Comparison of ENCODE assay signal across 7 mouse cellular contexts in genomic region chr5:118465991-118466750, GRCm38 (mm10).
DNase-seq lines count a peak whose midpoint lies in the region; ATAC-seq and TF ChIP-seq lines count a peak whose summit lies in the region.

No protein-coding gene starts in this region.

- H3K4me1 ChIP-seq in E14TG2a.4 (replicated peaks; ENCODE audit: low read depth, low read length), result peaks cover 90% of the 10 kb centered on the region
- peaks cover 11% of the 10 kb centered on the region for H3K4me1 ChIP-seq in intestine, postnatal 0 days (replicated peaks; ENCODE audit: control insufficient read depth, insufficient read depth, low read length)

- peak overlapping the region; percentile 10; the same call in 1 of the 2 replicates for H3K27ac ChIP-seq in intestine, postnatal 0 days (ENCODE audit: low read depth, low read length)

- DNase-seq in 3134 (ENCODE audit: extremely low read depth, insufficient read length, low spot score), result peak; percentile 30
- DNase-seq in fibroblast of lung, adult 2 months (ENCODE audit: low read depth), result peak; percentile 75
- peak; percentile 29 to 70 for DNase-seq in natural killer cell, adult 2 months (ENCODE audit: low spot score in 2 of 2)
- DNase-seq in layer of hippocampus, postnatal 25 days (ENCODE audit: extremely low spot score in 1 of 2, low spot score in 1 of 2), result no peak

- ATAC-seq in intestine, postnatal 0 days, result peak; percentile 48; the same call in 1 of the 2 replicates
- ATAC-seq in frontal cortex, adult (ENCODE audit: low TSS enrichment), result no peak

- 15% methylated on average over 10 of the region's 10 CpGs for WGBS in intestine, postnatal 0 days

- H3K9ac ChIP-seq in intestine, postnatal 0 days (ENCODE audit: low read depth, low read length), result no peak overlapping the region

- H3K27me3 ChIP-seq in E14TG2a.4 (ENCODE audit: insufficient read depth, low read length), result no peaks in the 10 kb centered on the region; the same call in 1 of the 2 replicates
- H3K27me3 ChIP-seq in intestine, postnatal 0 days (replicated peaks; ENCODE audit: control insufficient read depth, insufficient read depth, low read length), result peaks cover 9% of the 10 kb centered on the region; the same call in 1 of the 2 replicates

- no peaks in the 10 kb centered on the region for H3K36me3 ChIP-seq in E14TG2a.4 (ENCODE audit: insufficient read depth, low read length)
- no peaks in the 10 kb centered on the region for H3K36me3 ChIP-seq in intestine, postnatal 0 days (ENCODE audit: control insufficient read depth, insufficient read depth)

- H3K4me2 ChIP-seq in intestine, postnatal 0 days (replicated peaks; ENCODE audit: low read depth), result peak overlapping the region; percentile 61

- peak overlapping the region; percentile 74 for H3K4me3 ChIP-seq in E14TG2a.4 (replicated peaks; ENCODE audit: low read length)
- peak overlapping the region; percentile 23; the same call in 1 of the 2 replicates for H3K4me3 ChIP-seq in intestine, postnatal 0 days (ENCODE audit: low read depth, low read length)

- H3K9me3 ChIP-seq in E14TG2a.4 (ENCODE audit: low read length), result no peaks in the 10 kb centered on the region
- no peaks in the 10 kb centered on the region for H3K9me3 ChIP-seq in intestine, postnatal 0 days (ENCODE audit: control insufficient read depth)

- TF ChIP-seq CTCF in E14TG2a.4 (conservative IDR thresholded peaks at IDR 0.05; ENCODE audit: low read length), result no peak
- no peak for TF ChIP-seq CTCF in intestine, postnatal 0 days (IDR thresholded peaks at IDR 0.05; ENCODE audit: low read depth)

Comparison
In these comparisons a context has a peak if more than half of its experiments do, and no peak if none do; other contexts are left out.
1. DNase-seq: peak in 3134 (single experiment), fibroblast of lung, adult 2 months (single experiment) and natural killer cell, adult 2 months (2 of 2); none in layer of hippocampus, postnatal 25 days (0 of 2).